Comparison of ENCODE assay signal across 8 mouse cellular contexts in genomic region chr4:24966299-24966991, GRCm38 (mm10). TPM values are rescaled to one million over a fixed set of nuclear protein-coding genes. Genes with fewer than 3 reads are reported as not detected.
DNase-seq lines count a peak whose midpoint lies in the region; ATAC-seq lines count a peak whose summit lies in the region.

Gene Gpr63, plus strand, starts transcription at chr4:24966407.

- H3K9ac ChIP-seq in forebrain, embryonic 13.5 days = peak within 1 kb of the TSS; percentile 90
- peak within 1 kb of the TSS; percentile 88 for H3K9ac ChIP-seq in heart, embryonic 16.5 days (ENCODE audit: low read length)
- H3K9ac ChIP-seq in liver, embryonic 13.5 days = peak within 1 kb of the TSS; percentile 52
- H3K9ac ChIP-seq in neural tube, embryonic 12.5 days = peak within 1 kb of the TSS; percentile 88

- under 1% methylated on average over 58 of the region's 78 CpGs for WGBS in forebrain, embryonic 13.5 days
- under 1% methylated on average over 69 of the region's 78 CpGs for WGBS in heart, embryonic 16.5 days
- under 1% methylated on average over 62 of the region's 78 CpGs for WGBS in liver, embryonic 13.5 days (ENCODE audit: insufficient replicate concordance)
- WGBS in neural tube, embryonic 12.5 days = under 1% methylated on average over 74 of the region's 78 CpGs

- H3K27ac ChIP-seq in brown adipose tissue, adult 24 weeks (replicated peaks; ENCODE audit: low read depth, low read length) = no peak within 1 kb of the TSS
- H3K27ac ChIP-seq in forebrain, embryonic 13.5 days = peak within 1 kb of the TSS; percentile 90
- H3K27ac ChIP-seq in heart, embryonic 16.5 days (ENCODE audit: low read length) = peak within 1 kb of the TSS; percentile 75
- H3K27ac ChIP-seq in liver, embryonic 13.5 days = no peak within 1 kb of the TSS
- H3K27ac ChIP-seq in neural tube, embryonic 12.5 days = peak within 1 kb of the TSS; percentile 75

- peak within 1 kb of the TSS; percentile 70 for H3K4me3 ChIP-seq in brown adipose tissue, adult 24 weeks (ENCODE audit: insufficient read depth, low read depth, low read length)
- H3K4me3 ChIP-seq in forebrain, embryonic 13.5 days = peak within 1 kb of the TSS; percentile 76
- H3K4me3 ChIP-seq in heart, embryonic 16.5 days (ENCODE audit: low read length) = peak within 1 kb of the TSS; percentile 77
- H3K4me3 ChIP-seq in liver, embryonic 13.5 days (replicated peaks) = peak within 1 kb of the TSS; percentile 56
- H3K4me3 ChIP-seq in neural tube, embryonic 12.5 days = peak within 1 kb of the TSS; percentile 75

- peak within 1 kb of the TSS; percentile 67 for H3K4me2 ChIP-seq in forebrain, embryonic 13.5 days
- H3K4me2 ChIP-seq in heart, embryonic 16.5 days (ENCODE audit: low read depth, low read length) = peak within 1 kb of the TSS; percentile 84
- H3K4me2 ChIP-seq in liver, embryonic 13.5 days = peak within 1 kb of the TSS; percentile 64
- peak within 1 kb of the TSS; percentile 67 for H3K4me2 ChIP-seq in neural tube, embryonic 12.5 days (replicated peaks)

- H3K9me3 ChIP-seq in forebrain, embryonic 13.5 days (replicated peaks) = no peaks in the 10 kb centered on the region
- H3K9me3 ChIP-seq in heart, embryonic 16.5 days (replicated peaks; ENCODE audit: control insufficient read depth, low read length) = no peaks in the 10 kb centered on the region
- no peaks in the 10 kb centered on the region for H3K9me3 ChIP-seq in liver, embryonic 13.5 days (replicated peaks)
- H3K9me3 ChIP-seq in neural tube, embryonic 12.5 days = no peaks in the 10 kb centered on the region

- peak; percentile 3 for DNase-seq in CD4-positive helper T cell, adult 2 months (ENCODE audit: low read depth, low spot score)
- peak; percentile 81 for DNase-seq in kidney, postnatal 14 days
- DNase-seq in liver, embryonic 13.5 days = no peak
- DNase-seq in testis, postnatal 14 days (ENCODE audit: low spot score) = peak; percentile 60

- H3K36me3 ChIP-seq in forebrain, embryonic 13.5 days (ENCODE audit: poor library complexity, severe bottlenecking) = no peaks in the 10 kb centered on the region
- H3K36me3 ChIP-seq in heart, embryonic 16.5 days (ENCODE audit: control insufficient read depth, insufficient read depth) = no peaks in the 10 kb centered on the region
- no peaks in the 10 kb centered on the region for H3K36me3 ChIP-seq in liver, embryonic 13.5 days
- H3K36me3 ChIP-seq in neural tube, embryonic 12.5 days = no peaks in the 10 kb centered on the region

- H3K27me3 ChIP-seq in forebrain, embryonic 13.5 days = no peaks in the 10 kb centered on the region
- H3K27me3 ChIP-seq in heart, embryonic 16.5 days (ENCODE audit: control insufficient read depth, insufficient read depth, low read length) = peaks cover 10% of the 10 kb centered on the region
- peaks cover 38% of the 10 kb centered on the region for H3K27me3 ChIP-seq in liver, embryonic 13.5 days
- no peaks in the 10 kb centered on the region for H3K27me3 ChIP-seq in neural tube, embryonic 12.5 days (replicated peaks)

- no peaks in the 10 kb centered on the region for H3K4me1 ChIP-seq in brown adipose tissue, adult 24 weeks (ENCODE audit: control insufficient read depth, insufficient read depth, insufficient read length, low read length)
- H3K4me1 ChIP-seq in forebrain, embryonic 13.5 days = peaks cover 18% of the 10 kb centered on the region
- peaks cover 3% of the 10 kb centered on the region; the same call in 1 of the 2 replicates for H3K4me1 ChIP-seq in heart, embryonic 16.5 days (ENCODE audit: control insufficient read depth, insufficient read depth, low read length)
- no peaks in the 10 kb centered on the region for H3K4me1 ChIP-seq in liver, embryonic 13.5 days (replicated peaks)
- H3K4me1 ChIP-seq in neural tube, embryonic 12.5 days = no peaks in the 10 kb centered on the region; the same call in 1 of the 2 replicates

- peak; percentile 98 for ATAC-seq in forebrain, embryonic 13.5 days
- ATAC-seq in heart, embryonic 16.5 days (replicated peaks; ENCODE audit: extremely low read depth, insufficient read depth, low FRiP score) = peak; percentile 90
- ATAC-seq in liver, embryonic 13.5 days (ENCODE audit: low read depth) = peak; percentile 68
- ATAC-seq in neural tube, embryonic 12.5 days (ENCODE audit: low FRiP score, low read depth) = peak; percentile 96

RNA-seq across cellular contexts. Expression of gene Gpr63, which starts in this region (rescaled TPM):
- polyA plus RNA-seq in brown adipose tissue, adult 24 weeks (2012; ENCODE audit: insufficient read depth, insufficient read length, missing spikeins) = 0.44 TPM in 1 of 2 replicates, not detected in the other
- polyA plus RNA-seq in forebrain, embryonic 13.5 days (2015; fragmentation: Nextera tagmentation; extraction: Ambion mirVana) = 2.1 and 3.1 TPM in 2 replicates
- 0.17 and 0.45 TPM in 2 replicates for polyA plus RNA-seq in heart, embryonic 16.5 days (2015; fragmentation: Nextera tagmentation; extraction: Ambion mirVana)
- 0.07 TPM in 1 of 2 replicates, not detected in the other for polyA plus RNA-seq in liver, embryonic 13.5 days (2015; fragmentation: Nextera tagmentation; extraction: Ambion mirVana)
- polyA plus RNA-seq in neural tube, embryonic 12.5 days (2016; fragmentation: Nextera tagmentation; extraction: Ambion mirVana) = 1.4 and 2.2 TPM in 2 replicates

Comparison
In these comparisons a context has a peak if more than half of its experiments do, and no peak if none do; other contexts are left out.
1. Peak in ATAC-seq, H3K4me3 ChIP-seq, H3K27ac ChIP-seq, H3K9ac ChIP-seq and H3K4me2 ChIP-seq in heart, embryonic 16.5 days; RNA of the gene not detected or under 1 TPM.
2. Peak in ATAC-seq, H3K4me3 ChIP-seq, H3K9ac ChIP-seq and H3K4me2 ChIP-seq in liver, embryonic 13.5 days; RNA of the gene not detected or under 1 TPM.
3. H3K27ac ChIP-seq: peak in forebrain, embryonic 13.5 days (single experiment) and neural tube, embryonic 12.5 days (single experiment); none in brown adipose tissue, adult 24 weeks (single experiment) and liver, embryonic 13.5 days (single experiment).
4. Peak in every context shown above with its lines, with median percentiles within 50 percentile points of each other: H3K4me3 ChIP-seq, ATAC-seq, H3K4me2 ChIP-seq and H3K9ac ChIP-seq.